Mouse (Mus musculus) gastrocnemius, postnatal 25 days (tissue): ENCODE data around the gene Zfp512. TPM values are rescaled to one million over a fixed set of nuclear protein-coding genes. Genes with fewer than 3 reads are reported as not detected.
"Not testable (repeated sequence)": the region's sequence is repeated elsewhere in the genome, so short reads cannot be mapped to it uniquely, and the experiment has no call there.

Experiments
- DNase-seq: peaks from one replicate; pipeline ENCODE4 v3.0.0; 2022
- long read RNA-seq, 2 experiments: library from polyadenylated mRNA; stranded (forward); transcript quantifications; one replicate each; pipeline ENCODE4 v2.0.0; 2021
- total RNA-seq, 2 experiments: library from RNA; stranded (reverse); gene quantifications; 1 replicate in 1 of 2; 2 replicates in 1 of 2; pipeline ENCODE4 v1.2.3; 2021

Zfp512 gene
- total RNA-seq = 10 to 100 TPM in 1 of 2 experiments, 1 to 10 TPM in 1; 9.2 to 10.0 TPM
- long read RNA-seq, experiment 1, partial matches to known transcripts = 1 of 7 reads
- long read RNA-seq, experiment 1, other reads (novel, unspliced or antisense) = 1 of 7 reads
- long read RNA-seq, experiment 2, transcript Zfp512-201 (14 exons, 3,299 nt) = major isoform, 11 of 22 reads
- long read RNA-seq, experiment 2, partial matches to known transcripts = 2 of 22 reads
- long read RNA-seq, experiment 2, other reads (novel, unspliced or antisense) = 7 of 22 reads

GRCm38 (mm10) chr5:31451878-31452561, at the start of gene Zfp512:
Zfp512 (plus strand) TSS chr5:31452431.
- DNase-seq = peak; percentile 94

DNA sequence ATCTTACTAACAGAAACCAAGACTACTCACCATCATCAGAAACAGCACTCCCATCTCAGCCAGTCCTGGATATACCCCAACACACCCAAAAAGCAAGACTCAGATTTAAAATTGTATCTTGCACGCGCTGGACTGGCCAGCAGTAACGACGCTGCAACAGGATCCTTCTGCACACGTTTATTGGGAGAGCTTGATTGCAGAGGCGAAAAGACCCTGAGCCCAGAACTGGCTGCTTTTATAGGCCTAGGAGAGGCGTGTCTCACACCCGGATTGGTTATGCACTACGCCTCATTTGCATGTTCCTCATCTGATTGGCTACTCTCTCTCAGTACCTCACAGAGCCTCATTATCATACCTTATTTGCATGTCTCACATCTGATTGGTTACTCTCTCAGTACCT, 17.5 kb upstream of the Zfp512 start:
- DNase-seq = not testable (repeated sequence)

DNA sequence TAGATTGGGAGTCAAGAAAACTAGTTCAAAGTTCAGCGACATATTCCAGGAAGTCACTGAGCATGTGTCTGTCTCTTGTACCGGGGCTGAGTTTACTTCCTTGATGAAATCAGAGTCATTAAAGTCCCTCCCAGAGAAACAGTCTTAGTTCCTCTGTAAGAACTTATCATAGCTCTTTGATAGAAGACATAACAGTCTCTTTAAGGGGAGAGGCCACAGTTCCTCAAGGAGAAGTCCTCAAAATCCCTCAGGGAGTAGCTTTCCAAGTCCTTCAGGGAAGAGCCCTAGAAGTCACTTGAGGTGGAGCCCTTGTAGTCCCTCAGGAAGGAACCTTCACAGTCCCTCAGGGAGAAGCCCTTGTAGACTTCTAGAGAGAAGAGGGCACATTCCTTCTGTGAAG, 895 bp upstream of the Zfp512 start:
- DNase-seq = no peak

DNA sequence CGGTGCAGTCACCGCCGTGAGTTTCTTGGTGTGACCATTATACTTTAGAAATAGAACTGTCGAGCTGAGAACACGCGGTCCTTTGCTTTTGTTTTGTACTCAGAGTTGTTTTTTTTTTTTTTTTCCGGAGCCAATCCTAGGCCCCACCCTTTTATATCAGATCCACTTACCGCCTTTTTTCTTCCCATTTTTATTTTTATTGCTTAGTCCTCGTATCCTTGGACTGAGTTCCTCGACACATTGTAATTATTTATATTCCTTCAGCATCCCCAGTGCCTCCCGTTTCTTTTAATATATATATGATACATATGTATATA, 289 bp downstream of the Zfp512 start:
- DNase-seq = no peak

DNA sequence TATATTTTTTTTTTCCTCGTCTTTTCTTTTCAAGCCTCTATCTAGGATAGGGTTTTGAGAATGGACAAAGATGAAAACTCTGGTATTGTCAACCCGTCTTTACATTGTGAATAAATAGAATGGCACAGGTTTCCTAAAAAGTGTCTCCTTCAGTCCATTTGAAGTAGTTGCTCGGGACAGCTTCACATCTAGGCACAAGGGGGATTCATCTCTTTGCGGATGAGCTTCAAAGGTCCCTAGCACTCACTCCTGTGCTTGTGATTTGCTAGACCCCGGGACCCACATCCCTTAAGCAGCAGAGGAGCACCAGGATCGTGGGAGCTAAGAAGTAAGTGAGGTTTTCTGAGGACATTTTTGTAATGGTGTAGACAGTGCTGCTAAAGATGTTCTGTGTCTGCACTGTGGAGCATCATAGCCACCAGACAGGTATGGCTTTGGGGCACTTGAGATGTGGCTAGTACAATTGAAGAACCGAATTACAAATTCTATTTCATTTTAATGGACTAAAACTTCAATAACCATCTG, 717 bp downstream of the Zfp512 start:
- no peak for DNase-seq

DNA sequence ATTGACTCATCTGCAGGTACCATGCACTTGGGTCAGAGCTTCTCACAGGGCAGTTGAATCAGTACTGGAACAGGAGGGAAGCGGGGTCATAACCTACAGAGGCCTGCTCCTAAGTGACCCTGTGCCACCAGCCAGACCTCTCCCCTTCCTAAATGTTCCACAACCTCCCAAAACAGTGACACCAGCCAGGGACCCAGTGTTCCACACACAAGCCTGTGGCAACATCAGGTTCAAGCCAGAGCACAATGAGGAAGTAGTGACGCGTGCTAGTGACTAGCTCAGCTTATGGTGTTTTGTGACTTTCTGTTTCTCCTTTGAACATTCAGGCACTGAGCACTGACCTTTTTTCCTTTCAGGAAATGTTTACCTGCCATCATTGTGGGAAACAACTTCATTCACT, 15.6 kb downstream of the Zfp512 start:
- no peak for DNase-seq

- no peak for DNase-seq
These were observed 17.5 kb downstream of the Zfp512 start for GRCm38 (mm10) chr5:31469711-31470110.

DNA sequence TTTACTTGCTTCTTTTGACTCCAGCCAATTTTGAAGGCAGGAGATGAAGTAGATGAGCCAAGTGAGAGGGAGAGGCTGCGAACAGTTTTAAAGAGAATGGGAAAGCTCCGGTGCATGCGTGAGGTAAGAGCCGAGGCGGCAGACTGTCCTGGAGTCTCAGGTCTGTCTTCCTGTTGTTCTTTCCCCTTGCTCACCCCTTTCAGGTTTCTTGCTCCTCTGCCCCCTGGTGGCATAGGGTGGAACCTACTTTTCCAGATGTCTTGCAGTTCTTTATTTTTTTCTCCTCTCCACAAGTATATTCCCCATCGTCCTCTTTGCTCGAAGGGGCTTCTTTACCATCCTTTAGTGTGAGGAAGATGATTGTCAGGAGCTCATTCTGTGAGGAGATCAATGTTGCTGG, 18.1 kb downstream of the Zfp512 start:
- no peak for DNase-seq

GRCm38 (mm10) chr5:31480536-31480935, 28.3 kb downstream of the Zfp512 start:
- DNase-seq = no peak

DNA sequence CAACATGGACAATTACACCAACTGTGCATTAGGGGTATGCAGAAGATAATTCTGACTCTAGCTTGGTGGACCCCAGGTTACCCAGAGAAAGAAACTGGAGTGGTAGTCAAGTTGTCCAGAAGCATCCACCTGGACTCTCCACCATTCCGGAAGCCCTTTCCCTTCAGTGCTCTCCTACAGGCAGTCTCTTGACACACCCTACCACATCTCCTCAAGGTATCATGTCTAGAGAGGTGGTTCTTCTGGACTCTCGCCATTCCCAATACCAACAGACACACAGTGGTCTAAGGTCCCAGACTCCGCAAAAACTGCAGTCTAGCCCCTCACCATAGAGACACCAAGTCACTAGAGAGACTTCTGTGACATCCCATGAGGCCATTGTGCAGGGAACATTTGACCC, 33.2 kb downstream of the Zfp512 start, which contains the start of gene 4930548H24Rik:
4930548H24Rik (plus strand) TSS at position 301 of the 400 bp plus-strand sequence.
- no peak for DNase-seq

DNA sequence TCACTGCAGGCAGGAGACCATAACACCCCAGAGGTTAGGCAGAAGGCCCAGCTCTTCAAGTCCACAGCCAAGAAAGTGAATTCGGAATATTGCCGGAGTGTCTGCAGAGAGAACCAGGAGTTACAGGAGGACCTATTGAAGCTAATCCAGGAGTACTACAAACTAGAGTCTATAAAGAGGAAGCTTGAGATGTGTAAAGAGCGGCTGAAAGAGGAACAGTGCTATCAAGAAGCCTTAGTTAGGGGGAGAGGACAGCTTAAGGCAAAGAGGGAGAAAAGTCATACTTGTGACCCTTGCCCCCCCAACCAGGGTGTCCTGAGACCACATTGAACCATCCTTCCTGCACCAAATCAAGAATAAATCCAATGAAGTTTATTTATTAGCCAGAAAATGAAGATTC, 35.7 kb downstream of the Zfp512 start:
- DNase-seq = no peak

GRCm38 (mm10) chr5:31489116-31489769, 37.0 kb downstream of the Zfp512 start:
- no peak for DNase-seq

DNA sequence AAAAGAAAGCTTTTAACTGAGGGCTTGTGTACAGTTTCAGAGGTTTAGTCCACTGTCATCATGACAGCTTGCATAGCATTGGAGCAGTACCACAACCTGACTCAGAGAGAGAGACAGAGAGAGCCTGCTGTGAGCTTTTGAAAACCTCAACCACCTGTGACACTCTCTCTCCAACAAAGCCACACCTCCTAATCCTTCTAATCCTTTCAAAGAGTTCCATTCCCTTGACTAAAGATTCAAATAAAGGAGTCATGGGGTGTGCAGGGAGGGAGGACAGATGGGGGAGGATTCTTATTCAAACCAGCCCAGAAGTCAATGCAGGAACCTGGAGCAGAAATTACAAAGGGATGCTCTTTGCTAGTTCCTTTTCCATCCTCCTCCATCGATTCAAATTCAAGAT, 39.8 kb downstream of the Zfp512 start:
- DNase-seq = no peak

DNA sequence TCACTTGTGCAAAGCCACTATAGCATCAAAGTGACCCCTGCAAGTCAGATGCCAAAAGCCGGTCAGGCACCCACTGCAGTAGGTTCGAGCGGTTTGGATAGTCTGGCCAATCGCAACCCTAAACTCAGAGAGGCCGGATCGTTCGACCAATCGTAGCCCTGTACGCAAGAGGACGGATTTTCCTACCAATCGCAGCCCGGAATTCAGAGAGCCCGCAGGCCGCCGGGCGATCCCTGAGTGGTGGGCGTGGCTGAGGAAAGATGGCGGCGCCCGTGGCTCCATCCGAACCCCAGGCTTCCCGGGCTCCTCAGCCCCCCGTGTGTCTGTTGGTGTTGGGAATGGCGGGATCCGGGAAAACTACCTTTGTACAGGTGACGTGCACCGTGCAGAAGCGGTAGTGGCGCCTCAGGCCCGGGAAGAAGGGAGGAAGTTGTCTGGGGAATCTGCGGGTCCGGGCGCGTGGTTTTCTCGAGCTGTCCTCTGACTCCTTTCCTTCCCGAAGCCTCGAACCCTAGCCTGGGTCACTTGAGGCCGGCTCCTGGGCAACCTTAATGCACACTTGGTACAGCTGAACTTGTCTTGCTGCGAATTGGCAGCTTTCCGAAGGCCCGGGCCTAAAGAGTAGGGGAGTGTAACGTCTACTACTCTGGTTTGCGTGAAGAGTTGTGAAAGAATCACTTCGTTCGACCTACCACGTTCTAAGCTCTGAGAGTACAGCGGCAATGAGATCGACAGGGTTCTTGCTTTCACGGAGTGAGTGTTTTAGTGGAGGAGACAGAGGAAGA, 42.5 kb downstream of the Zfp512 start, which contains the start of gene Gpn1:
Gpn1 (plus strand) TSS at position 229 of the 785 bp plus-strand sequence.
- DNase-seq = peak; percentile 90

- no peak for DNase-seq
These were observed 52.6 kb downstream of the Zfp512 start for GRCm38 (mm10) chr5:31504843-31505242.

DNA sequence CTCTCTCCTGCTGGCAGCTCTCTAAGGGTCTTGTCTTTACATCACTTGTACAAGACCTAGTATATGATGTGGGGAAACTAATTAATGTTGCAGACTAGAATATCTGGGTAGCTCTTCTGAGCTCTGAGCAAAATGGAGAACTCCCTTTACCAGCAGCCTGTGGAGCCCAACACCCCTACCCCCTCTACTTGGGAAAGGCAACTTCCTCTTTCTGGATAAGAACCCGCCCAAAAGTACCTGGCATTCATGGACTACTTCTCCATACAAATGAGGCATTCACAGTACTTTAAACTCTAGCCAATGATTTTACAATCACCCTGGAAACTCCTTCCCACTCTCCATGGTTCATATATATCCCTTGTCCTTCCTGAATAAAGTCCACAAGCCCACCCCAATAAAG, 60.2 kb downstream of the Zfp512 start:
- DNase-seq = no peak

DNA sequence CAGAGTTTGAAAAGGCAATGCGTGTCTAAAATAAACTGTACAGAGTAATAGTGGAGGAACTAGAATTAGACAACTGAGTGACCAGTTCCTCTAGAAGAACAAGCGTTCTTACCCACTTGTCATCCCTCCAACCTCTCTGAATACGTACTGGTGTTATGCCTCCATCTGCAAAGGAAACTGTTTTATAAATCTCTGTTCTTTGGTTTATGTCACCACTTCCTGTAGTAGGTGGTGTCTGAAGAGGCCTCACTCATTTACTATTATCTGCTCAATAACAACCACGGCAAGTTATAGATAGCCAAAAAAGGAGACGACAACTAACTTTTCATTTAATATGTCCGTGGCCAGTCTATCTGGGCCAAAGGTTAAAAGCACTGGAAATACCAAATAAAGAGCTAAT, 68.3 kb downstream of the Zfp512 start:
- DNase-seq = no peak

DNA sequence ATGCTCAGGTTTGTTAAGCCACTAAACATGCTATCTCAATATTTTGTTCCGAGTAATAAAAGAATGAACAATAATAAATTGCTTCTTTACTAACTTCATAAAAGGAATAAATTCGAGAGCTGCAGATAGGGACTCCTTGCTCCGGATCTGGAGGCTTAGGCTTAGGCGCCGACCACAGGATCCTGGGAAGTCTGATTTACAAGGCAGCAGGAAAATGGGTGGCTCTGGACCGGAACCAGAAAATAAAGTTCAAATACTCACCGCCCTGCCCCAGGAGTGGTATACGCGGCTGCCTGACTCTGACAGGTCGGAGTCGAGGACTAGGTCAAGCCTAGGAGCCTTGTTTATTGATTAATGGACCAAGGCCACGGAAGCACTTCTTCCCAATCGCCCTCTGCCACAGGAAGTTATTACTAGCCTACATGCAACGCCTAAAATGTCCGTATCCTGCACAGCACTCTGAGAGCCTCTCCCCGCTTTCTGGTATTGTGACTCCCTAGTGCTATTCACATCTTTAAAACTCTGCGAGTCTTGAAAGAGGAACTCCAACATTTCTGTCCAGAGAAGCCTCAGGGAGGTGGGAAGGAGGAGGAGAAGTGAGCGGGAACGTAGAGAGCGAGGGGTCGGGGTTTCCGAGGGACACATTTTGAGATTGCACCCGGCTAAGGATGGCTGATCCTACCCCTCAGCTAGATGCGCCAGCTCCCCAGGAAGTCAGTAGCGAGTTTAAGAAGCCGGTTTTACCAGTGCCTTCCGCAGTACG, 74.3 kb downstream of the Zfp512 start, which contains the start of gene Slc4a1ap:
Slc4a1ap (plus strand) TSS at position 642 of the 763 bp plus-strand sequence.
- DNase-seq = peak; percentile 67

DNA sequence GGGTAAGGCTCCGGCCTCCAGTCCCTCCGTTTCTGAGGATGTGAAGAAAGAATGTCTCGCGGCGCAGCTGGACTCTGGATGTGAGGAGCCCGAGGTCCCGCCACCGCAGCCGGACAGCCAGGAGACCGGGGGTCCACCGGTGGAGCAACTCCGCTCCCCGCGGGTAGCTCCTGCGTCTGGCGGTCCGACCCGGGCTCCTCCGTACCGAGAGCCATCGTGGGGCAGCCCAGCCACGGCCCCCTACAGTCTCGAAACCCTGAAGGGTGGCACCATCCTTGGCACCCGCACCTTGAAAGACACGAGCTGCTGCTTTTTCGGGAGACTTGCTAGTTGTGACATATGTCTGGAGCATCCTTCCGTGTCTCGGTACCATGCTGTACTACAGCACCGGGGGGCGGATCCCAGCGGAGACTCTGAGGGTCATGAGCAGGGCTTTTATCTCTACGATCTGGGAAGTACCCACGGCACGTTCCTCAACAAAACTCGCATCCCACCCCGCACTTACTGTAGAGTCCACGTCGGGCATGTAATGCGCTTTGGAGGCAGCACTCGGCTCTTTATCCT, 75.0 kb downstream of the Zfp512 start:
- no peak for DNase-seq

DNA sequence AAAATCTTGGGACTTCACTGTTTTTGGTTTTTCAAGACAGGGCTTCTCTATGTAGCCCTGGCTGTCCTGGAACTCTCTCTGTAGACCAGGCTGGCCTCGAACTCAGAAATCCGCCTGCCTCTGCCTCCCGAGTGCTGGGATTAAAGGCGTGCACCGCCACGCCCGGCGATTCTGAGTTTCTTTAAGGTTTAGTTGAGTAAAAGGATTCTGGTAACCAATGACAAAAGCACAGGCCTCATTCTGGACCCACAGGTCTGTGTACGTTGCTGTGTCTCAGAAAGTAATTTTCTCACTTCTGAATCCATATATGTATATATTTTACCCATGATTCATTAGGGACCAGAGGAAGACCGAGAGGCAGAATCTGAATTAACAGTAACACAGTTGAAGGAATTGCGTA, 75.5 kb downstream of the Zfp512 start, which contains the start of gene Supt7l:
Supt7l (minus strand) TSS at position 101 of the 400 bp plus-strand sequence.
- not testable (repeated sequence) for DNase-seq

GRCm38 (mm10) chr5:31528560-31528959, 76.3 kb downstream of the Zfp512 start:
- DNase-seq = no peak
